Mouse (Mus musculus): ENCODE results near the gene Dcdc2a.
A peak's percentile ranks its signal among the peaks of the same experiment; 100 is the strongest.

Gene Dcdc2a

GRCm38 (mm10) chr13:25055873-25056667 lies at the start of gene Dcdc2a:
Gene Dcdc2a, plus strand, starts transcription at chr13:25056004.
- DNase-seq (ENCODE audit: low read depth, low spot score): no peak

GRCm38 (mm10) chr13:25007115-25007514 lies 48.7 kb upstream of the Dcdc2a start:
- DNase-seq (ENCODE audit: low read depth, low spot score): peak; percentile 18

- no peak for DNase-seq (ENCODE audit: low read depth, low spot score)
These were observed 37.5 kb upstream of the Dcdc2a start for GRCm38 (mm10) chr13:25018316-25018715.

- DNase-seq (ENCODE audit: low read depth, low spot score): peak; percentile 92
These were observed 35.8 kb upstream of the Dcdc2a start, which contains the start of gene Mrs2 for GRCm38 (mm10) chr13:25019793-25020539. Gene Mrs2, minus strand, starts transcription at chr13:25020379.

GRCm38 (mm10) chr13:25020540-25020892 lies 35.3 kb upstream of the Dcdc2a start:
- DNase-seq (ENCODE audit: low read depth, low spot score): no peak

- no peak for DNase-seq (ENCODE audit: low read depth, low spot score)
These were observed 33.4 kb upstream of the Dcdc2a start for GRCm38 (mm10) chr13:25022386-25022785.

- no peak for DNase-seq (ENCODE audit: low read depth, low spot score)
These were observed 32.7 kb upstream of the Dcdc2a start for GRCm38 (mm10) chr13:25023129-25023528.

- peak; percentile 63 for DNase-seq (ENCODE audit: low read depth, low spot score)
These were observed 31.1 kb upstream of the Dcdc2a start for GRCm38 (mm10) chr13:25024655-25025054.

GRCm38 (mm10) chr13:25026409-25027113 lies 29.2 kb upstream of the Dcdc2a start:
- no peak for DNase-seq (ENCODE audit: low read depth, low spot score)

GRCm38 (mm10) chr13:25027114-25027425 lies 28.7 kb upstream of the Dcdc2a start:
- no peak for DNase-seq (ENCODE audit: low read depth, low spot score)

GRCm38 (mm10) chr13:25039488-25039887 lies 16.3 kb upstream of the Dcdc2a start:
- DNase-seq (ENCODE audit: low read depth, low spot score): no peak

- no peak for DNase-seq (ENCODE audit: low read depth, low spot score)
These were observed 3.1 kb upstream of the Dcdc2a start for GRCm38 (mm10) chr13:25052671-25053070.

GRCm38 (mm10) chr13:25055111-25055554 lies 671 bp upstream of the Dcdc2a start:
- DNase-seq (ENCODE audit: low read depth, low spot score): no peak

- DNase-seq (ENCODE audit: low read depth, low spot score): no peak
These were observed 10.9 kb downstream of the Dcdc2a start for GRCm38 (mm10) chr13:25066659-25067058.

GRCm38 (mm10) chr13:25067183-25067582 lies 11.4 kb downstream of the Dcdc2a start:
- DNase-seq (ENCODE audit: low read depth, low spot score): no peak

GRCm38 (mm10) chr13:25069765-25070164 lies 14.0 kb downstream of the Dcdc2a start:
- no peak for DNase-seq (ENCODE audit: low read depth, low spot score)

- no peak for DNase-seq (ENCODE audit: low read depth, low spot score)
These were observed 15.0 kb downstream of the Dcdc2a start for GRCm38 (mm10) chr13:25070791-25071190.

- no peak for DNase-seq (ENCODE audit: low read depth, low spot score)
These were observed 21.5 kb downstream of the Dcdc2a start for GRCm38 (mm10) chr13:25077262-25077661.

GRCm38 (mm10) chr13:25083144-25083572 lies 27.4 kb downstream of the Dcdc2a start:
- DNase-seq (ENCODE audit: low read depth, low spot score): no peak

GRCm38 (mm10) chr13:25085147-25085546 lies 29.3 kb downstream of the Dcdc2a start:
- no peak for DNase-seq (ENCODE audit: low read depth, low spot score)

GRCm38 (mm10) chr13:25091347-25091746 lies 35.5 kb downstream of the Dcdc2a start:
- DNase-seq (ENCODE audit: low read depth, low spot score): no peak

- no peak for DNase-seq (ENCODE audit: low read depth, low spot score)
These were observed 38.0 kb downstream of the Dcdc2a start for GRCm38 (mm10) chr13:25093776-25094175.

Data from A20 (cell line).